Mouse (Mus musculus) retina, embryonic 14.5 days (tissue): ENCODE data around the gene Gm9936.
"Not testable (repeated sequence)": the region's sequence is repeated elsewhere in the genome, so short reads cannot be mapped to it uniquely, and the experiment has no call there.

ENCODE experiments used
- DNase-seq: peaks from one replicate; pipeline ENCODE4 v3.0.0-alpha.2; 2015; ENCODE audit warnings: low spot score

Gm9936 gene

DNA sequence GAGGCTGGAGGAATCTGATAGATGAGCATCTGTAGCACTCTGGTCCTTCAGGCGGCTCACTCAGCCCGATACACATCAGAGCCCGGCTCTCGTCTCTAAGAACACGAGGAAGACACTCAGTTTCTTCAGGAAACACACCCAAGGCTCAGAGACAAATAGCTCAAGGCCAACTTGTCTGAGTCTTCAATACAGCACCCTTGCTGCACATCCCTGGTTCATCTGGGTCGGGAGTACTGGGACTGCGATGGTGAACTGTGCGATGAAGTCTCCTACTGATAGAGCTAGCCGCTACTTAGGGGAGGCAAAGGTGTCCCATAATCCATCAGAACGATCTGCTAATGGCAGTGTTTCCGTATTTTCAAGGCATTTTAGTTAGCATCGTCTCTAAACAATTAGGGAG is at the start of gene Gm9936:
Gene Gm9936 (minus strand): TSS at position 101 of the 400 bp plus-strand sequence.
- DNase-seq, result no peak

- DNase-seq, result peak; percentile 81
These were observed 43.9 kb upstream of the Gm9936 start for GRCm38 (mm10) chr5:114902413-114902812.

GRCm38 (mm10) chr5:114898857-114899256 is 40.4 kb upstream of the Gm9936 start:
- no peak for DNase-seq

GRCm38 (mm10) chr5:114897374-114897793 is 38.9 kb upstream of the Gm9936 start:
- DNase-seq, result no peak

DNA sequence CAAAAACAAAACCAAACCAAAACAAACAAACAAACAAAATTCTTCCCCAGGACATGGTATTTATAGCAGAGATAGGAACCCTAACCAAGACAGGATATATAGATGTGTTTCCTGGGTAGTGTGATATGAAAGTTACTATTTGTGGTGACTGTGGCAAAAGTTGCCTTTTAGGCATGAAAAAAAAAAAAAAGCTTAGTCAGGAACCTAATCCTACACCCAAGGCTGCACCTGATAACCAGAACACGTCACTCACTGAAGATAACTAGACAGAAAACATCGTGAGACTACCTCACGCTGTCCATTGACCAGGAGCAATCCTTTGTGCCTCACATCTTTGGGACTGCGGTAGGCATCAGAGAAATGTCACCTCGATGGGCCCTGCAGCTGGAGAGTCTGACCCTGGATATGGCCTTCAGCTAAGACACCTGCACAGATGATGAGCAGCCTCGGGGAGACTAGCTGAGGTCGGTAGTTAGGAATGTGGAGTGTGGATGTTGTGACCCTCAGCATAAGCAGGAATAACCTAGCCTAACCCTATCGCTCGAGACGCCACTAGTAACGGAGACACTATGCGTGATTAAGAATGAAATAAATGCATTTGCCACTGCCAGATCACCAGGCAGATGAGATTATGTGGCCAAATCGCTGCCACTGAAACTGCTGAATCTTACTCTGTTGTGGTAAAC is 38.3 kb upstream of the Gm9936 start, which contains the start of gene Oasl2:
Gene Oasl2 (plus strand): TSS at position 249 of the 686 bp plus-strand sequence.
- no peak for DNase-seq

GRCm38 (mm10) chr5:114895542-114895941 is 37.1 kb upstream of the Gm9936 start:
- DNase-seq, result no peak

- DNase-seq, result no peak
These were observed 30.5 kb upstream of the Gm9936 start for GRCm38 (mm10) chr5:114888995-114889394.

- no peak for DNase-seq
These were observed 28.3 kb upstream of the Gm9936 start for GRCm38 (mm10) chr5:114886801-114887200.

DNA sequence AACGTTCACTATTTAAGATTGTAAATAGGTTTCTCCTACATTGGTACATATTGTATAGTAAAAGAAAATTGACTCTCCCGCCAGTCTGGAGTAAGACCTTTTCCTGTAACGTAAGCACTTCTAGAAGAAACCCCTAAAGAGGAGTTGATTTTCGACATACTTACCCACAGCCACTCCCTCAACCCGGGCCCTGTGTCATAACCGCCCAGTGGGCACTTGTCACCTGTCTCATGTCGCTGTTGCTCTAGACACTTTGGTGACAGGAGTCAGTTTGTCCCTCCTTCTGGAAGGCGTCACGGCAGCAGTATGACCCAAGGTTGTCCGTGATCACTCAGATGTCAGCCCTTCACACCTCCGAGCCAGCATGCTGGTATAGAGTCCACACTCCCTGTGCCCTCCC is 24.5 kb upstream of the Gm9936 start:
- no peak for DNase-seq

DNA sequence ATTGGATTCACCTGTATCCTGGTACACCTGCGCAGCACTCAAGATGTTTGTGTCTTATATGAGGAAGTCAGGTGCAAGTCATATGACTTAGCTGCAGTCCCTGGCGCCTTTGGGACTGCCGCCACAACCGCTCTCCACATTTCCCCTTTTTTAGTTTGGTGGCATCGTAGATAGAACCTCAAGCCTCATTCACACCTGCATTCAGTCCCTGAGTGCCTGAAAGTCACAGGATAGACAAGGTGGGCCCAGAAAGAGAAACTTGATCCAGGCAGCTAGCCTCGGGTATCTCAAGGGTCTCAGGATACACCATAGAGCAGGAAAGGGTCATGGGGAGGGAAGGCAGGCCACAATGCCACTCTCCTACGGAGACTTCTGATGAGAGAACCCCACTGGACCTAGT is 23.8 kb upstream of the Gm9936 start:
- not testable (repeated sequence) for DNase-seq

GRCm38 (mm10) chr5:114879399-114879798 is 20.9 kb upstream of the Gm9936 start:
- DNase-seq, result no peak

DNA sequence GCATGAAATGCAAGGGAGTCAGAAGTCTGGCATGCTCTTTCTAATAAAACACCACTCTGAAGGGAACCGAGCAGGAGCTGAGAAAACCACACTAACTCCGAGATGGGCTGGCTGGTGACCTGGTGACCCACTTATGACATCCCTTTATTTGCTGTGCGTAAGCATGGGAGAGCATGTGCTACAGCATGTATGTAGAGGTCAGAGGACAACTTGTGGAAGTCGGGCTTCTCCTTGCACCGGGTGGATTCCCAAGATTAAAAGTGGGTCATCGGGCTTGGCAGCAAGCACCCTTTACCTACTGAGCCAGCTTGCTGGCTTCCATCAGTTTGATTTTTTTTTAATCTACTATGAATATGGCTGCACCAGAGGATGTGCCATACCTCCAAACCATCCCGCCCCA is 19.0 kb upstream of the Gm9936 start:
- DNase-seq, result peak; percentile 43

- DNase-seq, result peak; percentile 85
These were observed 17.8 kb upstream of the Gm9936 start for GRCm38 (mm10) chr5:114876331-114876730.

GRCm38 (mm10) chr5:114875858-114876257 is 17.4 kb upstream of the Gm9936 start:
- peak; percentile 75 for DNase-seq

GRCm38 (mm10) chr5:114865279-114865678 is 6.8 kb upstream of the Gm9936 start:
- DNase-seq, result no peak

GRCm38 (mm10) chr5:114864813-114865212 is 6.3 kb upstream of the Gm9936 start:
- DNase-seq, result no peak

DNA sequence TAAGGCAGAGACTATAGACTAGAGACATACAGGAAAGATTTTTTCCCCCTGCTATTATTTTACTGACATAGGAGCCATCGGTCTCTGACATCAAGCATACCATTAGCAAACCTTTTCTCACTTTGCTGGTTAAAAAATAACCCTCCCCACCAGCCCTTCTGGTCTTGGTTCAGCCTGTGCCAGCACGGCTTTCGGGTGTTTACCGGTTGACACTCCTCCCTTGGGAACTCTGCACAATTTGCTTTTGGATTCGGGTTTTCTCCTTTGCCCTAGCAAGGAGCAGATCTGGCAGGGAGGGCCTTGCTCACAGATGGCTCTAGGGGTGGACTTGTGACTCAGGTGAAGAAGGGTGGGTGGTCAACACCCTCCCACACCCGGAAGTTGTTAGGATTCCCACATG is 3.2 kb upstream of the Gm9936 start:
- DNase-seq, result no peak

DNA sequence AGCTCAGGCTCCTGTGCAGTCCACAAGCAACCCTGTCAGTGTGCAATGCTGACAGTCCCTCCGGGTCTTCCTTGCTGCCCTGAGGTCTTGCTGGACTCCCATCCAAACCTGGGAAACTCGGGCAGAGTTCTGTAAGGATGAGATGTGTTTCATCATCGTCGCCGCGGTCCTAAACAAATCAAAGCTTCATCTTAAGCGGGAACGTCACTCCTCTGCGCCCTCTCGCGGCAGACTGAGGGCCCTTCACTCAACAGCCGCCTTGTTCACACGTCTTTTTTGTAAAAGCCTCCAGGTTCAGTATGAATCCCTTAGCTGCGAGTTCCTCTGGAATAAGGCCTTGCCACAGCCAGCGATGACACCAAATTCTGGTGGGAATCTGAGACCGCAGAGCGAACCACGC is 771 bp upstream of the Gm9936 start:
- DNase-seq, result peak; percentile 95

DNA sequence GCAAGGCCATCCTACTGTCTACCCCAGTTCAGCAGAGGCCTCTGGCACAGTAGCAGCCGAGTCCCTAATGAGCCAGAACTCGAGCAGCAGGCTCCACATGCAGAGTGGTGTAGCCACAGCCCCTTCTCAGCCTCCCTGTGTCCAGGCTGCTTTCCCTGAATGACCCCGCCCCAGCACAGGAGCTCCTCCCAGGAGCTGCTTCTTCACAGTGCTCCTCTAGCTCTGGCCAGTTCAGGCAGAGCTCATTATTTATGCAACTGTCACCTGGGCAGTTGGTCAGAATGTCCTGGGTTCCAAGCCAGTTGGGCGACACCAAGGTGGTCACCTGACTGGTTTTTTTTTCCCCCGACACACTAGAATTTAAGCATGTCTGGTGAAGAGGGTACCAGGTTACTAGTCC is 5.1 kb downstream of the Gm9936 start, which contains the start of gene 4930519G04Rik:
Gene 4930519G04Rik (plus strand): TSS at position 301 of the 400 bp plus-strand sequence.
- not testable (repeated sequence) for DNase-seq

DNA sequence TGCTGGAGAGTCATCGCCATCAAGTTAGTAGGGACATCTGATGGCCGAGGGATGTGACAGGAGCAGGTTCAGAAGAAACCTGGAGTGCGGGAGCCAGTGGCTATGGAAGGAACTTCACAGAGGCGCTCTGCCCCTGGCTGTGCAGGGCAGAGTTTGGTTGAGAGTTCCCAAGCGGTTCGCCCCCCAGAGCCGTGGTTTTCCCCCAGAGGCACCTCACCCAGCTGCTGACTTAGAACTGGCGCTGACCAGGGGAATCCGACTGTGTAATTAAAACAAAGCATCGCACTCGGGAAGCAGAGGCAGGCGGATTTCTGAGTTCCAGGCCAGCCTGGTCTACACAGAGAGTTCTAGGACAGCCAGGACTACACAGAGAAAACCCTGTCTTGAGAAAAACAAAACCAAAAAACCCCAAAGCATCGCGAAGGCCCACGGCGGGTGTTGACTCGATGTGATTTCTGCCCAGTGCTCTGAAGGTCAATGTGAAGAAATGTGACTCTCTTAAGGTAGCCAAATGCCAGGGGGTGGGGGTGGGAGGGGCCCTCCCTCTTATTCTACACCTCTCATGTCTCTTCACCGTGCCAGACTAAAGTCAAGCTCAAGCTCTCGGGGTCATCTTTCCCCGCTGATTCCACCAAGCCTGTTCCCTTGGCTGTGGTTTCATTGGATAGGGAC is 6.8 kb downstream of the Gm9936 start:
- DNase-seq, result no peak

DNA sequence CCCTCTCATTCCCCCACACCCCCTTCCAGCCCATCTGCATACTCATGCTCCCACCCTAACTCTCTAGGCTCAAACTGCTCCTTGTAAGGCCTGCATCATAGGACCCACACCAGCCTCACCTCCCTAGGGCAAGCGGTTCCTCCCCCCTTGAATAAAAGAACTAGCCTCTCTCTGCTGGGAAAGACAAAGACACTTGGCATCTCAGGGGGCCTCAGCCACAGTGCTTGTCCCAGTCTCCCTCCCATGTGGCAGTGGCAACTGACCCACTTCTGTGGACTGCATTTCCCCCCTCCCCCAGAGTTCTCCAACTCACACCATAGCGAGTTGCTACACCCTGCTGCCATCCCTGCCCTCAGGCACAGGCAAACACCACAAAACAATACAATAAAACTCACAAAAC is 14.1 kb downstream of the Gm9936 start:
- peak; percentile 58 for DNase-seq

DNA sequence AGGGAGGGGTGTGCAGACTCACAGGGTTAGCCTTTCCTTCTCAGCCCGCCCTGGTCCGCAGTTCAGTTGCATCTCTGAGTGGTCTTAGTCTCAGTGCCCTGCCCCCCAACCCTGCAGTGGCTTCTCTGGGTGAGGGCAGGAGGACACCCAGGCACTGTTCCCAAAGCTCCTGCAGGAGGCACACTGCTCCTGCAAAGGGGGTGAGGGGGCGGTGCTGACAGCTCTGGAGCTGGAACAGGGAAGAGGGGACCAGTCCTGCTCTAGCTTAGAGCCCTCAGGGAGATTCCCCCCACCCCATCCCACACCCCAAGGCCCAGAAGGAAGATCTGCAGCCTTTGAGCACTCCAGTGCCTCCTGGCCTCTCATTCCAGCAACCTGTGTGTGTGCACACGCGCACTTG is 15.8 kb downstream of the Gm9936 start:
- no peak for DNase-seq

- DNase-seq, result peak; percentile 47
These were observed 16.3 kb downstream of the Gm9936 start for GRCm38 (mm10) chr5:114842155-114842554.
